Mouse (Mus musculus) MEL-GATA-1-ER (cell line): Measurements from ENCODE around the gene Gm20458.

Experiments
- DNase-seq: peaks from one replicate; pipeline ENCODE4 v3.0.0-alpha.2; 2012; ENCODE audit warnings: low read depth; ENCODE audit errors: extremely low read depth

Gene Gm20458

DNA sequence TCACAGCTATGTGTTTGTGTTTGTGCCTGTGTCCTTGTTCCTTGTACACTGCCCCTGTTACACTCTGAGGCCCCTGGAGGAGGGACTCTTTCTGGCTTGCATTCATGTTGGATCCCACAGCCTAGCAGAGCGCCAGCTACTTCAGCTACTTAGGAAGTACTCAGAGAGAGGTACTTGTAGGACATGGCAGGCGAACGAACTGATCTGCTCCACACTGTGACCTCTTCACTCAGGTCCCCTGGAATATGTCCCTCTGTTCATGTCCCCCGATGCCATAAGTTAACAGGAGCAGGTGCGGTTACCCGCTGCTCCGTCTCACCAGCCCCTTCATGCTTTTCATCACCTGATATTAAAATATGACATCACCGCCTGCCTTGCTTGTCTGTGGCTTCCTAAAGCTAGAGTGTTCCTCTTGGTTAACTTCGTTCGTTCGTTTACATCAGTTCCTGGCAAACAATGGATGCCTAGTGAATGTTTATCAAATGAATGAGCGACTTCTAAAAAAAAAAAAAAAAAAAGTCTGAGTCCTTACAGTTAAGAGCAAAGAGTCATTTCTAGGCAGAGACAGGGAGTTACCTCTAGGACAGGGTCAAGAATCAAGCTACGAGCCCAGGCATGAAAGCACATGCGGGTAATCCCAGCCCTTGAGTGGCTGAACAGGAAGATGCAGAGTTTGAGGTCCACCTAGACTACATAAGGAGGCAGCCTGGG lies 7.6 kb upstream of the Gm20458 start:
- DNase-seq, result no peak

DNA sequence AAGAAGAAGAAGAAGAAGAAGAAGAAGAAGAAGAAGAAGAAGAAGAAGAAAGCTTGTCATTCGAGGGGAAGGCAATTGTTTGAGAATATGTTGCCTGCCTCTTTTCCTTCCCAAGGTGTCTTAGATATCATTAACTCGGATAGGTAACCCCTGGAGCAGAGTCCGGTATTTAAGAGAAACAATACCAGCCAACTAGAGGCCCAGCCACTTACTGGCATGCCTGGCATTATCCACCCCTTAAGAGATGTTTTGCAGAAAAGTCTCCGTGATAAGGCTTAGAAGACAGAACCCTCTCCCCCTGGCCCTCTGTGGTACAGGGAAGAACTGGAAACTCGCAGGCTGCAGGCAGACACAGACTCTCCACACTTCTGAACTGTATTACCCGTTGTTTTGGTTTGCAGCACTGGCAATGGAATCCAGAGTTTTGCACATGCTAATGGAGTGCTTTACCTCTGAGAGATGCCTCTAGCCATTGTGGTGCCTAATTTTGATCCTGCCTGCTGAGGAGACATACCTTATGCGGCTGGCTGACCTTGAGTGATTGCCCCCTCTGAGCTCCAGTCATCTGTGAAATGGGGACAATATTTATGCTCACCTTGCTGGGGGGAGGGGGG lies 6.8 kb upstream of the Gm20458 start:
- no peak for DNase-seq

DNA sequence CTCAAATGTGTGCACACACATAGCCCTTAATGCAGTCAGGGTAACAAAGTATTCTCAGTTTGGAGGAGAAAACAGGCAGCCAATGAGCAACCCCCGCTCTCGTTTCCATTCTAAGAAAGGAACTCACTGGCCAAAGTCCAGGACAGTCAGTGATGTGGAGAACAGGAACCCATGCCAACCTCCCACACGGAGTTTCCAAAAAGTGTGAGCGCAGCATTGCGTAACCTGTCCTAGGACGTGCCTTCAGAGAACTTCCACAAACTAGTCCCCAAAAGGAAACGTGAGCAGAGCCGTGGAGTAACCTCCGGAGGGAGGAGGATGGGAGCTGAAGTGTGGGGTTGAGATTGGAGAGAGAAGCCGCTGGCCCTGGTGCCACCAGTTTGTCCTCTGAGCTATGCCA lies 5.9 kb upstream of the Gm20458 start:
- no peak for DNase-seq

DNA sequence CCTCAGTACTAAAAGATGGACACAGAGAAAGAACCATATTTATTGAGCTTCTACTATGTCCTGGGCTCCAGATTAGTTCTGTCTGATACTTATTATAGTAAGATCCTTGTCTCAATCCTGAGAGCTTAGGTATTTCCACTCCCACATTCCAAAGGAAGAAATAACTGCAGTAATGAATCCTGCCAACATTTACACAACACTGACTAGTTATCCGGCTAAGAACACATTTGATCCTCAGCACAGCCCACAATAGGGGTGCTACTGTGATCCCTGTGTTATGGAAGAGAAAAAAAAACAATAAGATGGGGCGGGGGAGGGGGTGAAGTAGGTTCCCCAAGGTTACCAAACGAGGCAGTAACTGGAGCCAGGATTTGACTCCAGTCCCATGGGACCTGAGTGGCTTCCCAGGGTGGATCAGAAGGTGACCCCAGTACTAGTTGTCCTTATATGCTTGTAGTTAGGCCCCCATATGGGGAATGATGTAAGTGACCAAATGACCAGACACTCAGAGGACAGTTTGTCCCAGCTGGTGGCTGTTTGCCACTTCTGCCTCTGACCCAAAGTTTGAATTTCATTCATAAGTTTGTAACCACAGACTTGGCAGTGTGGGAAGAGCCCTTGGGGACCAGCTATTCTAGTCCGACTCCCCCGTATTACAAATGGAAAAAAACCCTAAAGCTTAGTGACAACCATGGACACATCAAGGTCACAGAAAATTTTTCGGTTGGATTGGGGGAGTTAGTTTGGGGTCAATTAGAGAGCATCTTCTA lies 5.2 kb upstream of the Gm20458 start:
- no peak for DNase-seq

DNA sequence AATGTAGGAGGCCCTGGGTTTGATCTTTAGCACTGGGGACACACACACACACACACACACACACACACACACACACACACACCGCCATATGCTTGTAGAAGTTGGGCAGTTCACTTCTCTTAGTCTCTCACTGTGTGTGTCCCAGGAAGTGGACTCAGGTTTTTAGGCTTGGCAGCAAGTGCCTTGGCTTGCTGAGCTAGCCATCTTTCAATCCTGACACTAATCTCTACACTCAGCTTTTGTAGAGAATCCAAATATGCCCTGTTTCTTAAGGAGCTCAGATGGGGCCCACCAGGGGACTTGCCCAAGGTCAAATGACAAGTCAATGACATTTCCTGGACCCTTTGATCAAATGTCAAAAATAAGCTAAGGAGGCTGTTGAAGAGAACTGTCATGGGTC lies 4.4 kb upstream of the Gm20458 start:
- DNase-seq, result no peak

DNA sequence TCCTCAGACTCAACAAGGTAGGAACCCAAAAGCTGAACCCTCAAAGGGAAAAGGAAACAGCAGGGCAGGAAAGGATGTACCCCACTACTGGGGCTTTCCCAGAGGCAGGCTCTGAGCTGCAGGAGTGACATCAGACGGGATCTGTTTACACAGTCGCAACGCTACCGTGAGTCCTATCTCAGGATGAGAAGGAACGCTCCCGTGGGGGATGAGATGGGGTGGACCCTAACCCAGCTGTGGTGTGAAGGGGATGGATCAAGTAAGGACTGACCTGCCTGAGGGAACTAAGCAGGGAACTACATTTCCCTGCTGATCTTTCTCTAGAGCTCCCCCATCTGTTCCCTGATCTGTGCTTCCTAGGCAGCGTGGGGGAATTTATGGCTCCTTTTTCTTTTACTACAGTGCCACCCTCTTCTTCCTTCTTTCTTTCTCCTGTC lies 3.9 kb upstream of the Gm20458 start, which contains the start of gene Sys1:
TSS of gene Sys1 (plus strand) at position 101 of the 437 bp plus-strand sequence.
- DNase-seq, result no peak

DNA sequence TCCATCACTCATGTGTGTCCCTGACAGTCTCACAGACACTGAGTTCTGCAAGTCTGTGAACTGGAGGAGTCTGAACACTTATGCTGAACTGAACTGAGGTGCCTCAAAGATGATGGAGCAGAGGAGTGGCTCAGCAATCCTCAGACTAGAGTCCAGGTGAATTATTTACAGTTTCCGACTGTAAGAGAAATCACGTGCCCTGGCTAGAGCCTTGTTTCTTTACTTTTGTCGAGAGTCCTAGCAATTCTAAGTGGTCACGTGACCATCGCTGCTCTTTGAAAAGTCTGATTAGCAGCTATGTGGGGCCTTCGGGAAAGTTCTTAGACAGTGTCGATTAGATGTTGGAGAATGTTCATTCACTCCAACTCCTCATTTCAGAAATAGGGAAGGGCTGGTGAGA lies 2.8 kb upstream of the Gm20458 start:
- DNase-seq, result no peak

DNA sequence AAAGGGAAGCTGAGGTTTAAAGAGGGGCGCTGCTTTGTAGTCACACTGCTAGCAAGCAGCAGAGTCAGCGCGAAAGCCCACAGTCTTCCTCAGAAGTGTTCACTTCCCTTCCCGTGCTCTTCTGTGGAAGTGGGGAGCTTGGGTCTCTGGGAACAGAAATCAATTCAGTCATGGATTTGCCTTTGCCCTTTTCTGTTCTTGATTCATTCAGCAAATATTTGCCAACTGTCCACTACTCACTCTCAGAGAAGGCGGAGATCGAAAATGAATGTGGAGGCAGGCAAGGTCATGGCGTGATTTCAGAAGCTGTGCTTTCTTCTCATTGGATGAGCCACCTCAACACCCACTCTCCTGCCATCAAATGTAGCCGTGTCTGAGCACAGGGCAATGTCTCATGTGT lies 2.2 kb upstream of the Gm20458 start:
- DNase-seq, result no peak

DNA sequence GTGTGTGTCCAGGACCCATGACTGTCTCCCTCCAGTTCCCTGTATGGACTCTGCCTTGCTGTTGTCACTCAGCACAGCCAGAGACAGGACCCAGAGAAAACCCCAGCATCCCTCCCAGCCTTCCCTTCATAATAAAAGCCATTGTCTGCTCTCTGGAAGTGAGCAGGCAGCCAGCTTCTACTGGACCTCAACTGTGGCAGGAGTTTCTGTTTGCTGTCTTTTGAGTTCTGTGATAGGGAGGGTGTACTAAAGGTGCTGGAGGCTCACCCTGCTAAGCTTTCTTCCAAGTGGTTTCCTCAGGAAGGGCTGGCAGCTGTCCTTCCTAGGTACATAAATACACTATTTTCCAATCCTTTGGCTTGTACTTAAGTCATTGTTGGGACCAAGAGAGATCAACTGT lies 4.4 kb downstream of the Gm20458 start:
- DNase-seq, result no peak

DNA sequence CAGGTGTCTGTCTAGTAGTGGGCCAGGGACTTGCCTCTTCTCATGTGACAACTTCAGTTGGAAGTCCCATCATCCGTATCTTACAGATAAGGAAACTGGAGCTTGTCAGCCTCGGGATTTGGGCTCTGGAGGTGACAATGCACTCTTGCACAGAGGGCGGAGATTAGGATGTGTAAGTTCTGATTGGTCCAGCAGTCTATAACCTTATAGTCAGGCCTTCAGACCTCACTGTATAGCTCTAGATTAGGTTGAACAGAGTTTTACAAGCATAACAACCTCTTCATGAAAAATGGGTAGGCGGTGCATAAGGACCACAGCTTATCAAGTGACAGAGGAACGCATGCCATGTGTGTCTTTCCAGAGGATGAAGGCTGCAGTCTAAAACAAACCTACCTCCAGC lies 6.0 kb downstream of the Gm20458 start:
- DNase-seq, result no peak

DNA sequence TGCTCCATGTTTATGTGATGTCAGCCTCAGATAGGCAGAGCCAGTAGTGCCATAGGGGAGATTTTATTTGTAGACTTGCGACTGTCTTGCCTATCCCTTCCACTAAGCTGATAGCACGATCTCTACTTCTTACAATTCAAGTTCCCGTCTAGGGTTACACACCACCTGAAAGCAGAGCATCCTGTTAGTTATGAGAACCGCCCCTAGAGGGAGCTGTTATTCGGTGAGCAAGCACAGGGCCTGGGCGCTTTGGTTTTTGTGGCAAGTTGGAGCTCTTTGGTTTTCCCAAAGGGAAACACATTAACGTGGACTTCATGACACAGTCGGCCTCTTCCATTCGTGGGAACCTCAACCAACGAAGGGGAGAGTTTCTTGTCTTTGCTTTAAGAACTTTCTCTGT lies 9.5 kb downstream of the Gm20458 start:
- DNase-seq, result peak; percentile 40

DNA sequence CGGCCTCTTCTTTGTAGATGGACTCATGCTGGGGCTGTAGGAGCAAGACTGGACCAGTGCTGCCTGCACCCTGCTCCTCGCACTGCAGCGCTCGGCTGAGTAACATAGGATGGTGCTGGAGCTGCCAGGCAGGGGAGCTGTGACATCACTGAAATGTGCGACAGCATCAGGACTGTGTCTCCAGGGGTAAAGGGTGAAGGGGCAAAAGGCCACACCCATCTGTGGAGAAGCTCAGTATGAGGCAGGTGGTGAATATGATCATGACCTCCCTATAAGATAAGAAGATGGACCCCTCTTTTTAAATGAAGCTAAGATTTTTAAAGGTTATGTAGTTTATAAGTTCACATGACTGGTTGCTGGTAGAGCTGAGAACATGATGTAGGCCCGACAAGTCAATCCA lies 12.9 kb downstream of the Gm20458 start, which contains the start of gene Trp53tg5:
TSS of gene Trp53tg5 (minus strand) at position 101 of the 400 bp plus-strand sequence.
- DNase-seq, result no peak

DNA sequence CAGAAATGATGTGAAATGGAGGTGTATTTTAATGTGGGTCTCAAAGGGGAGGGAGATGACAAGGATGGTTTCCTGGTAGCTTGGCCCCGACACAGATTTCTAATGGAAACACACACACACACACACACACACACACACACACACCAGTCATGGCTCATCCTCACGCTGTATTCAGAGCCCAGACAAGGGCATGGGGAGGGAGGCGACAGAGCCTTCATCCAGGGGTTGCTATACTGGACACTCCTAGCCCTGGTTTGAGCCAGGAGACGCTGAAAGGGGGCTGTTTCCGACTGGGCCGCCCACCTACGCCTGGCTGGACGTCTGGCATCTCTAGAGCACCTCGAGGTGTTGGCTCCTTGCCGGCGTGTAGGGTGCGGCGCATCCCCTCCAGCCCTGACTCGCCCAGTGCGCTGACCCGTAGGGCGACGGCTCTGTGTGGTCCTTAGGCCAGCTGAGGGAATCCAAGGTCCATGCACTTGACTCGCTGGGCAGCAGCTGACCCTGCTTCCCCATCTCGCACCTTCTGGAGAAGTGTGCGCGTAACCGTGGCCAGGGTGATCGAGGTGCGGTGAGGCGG lies 25.0 kb downstream of the Gm20458 start, which contains the start of gene Dbndd2:
TSS of gene Dbndd2 (plus strand) at position 426 of the 577 bp plus-strand sequence.
- no peak for DNase-seq

DNA sequence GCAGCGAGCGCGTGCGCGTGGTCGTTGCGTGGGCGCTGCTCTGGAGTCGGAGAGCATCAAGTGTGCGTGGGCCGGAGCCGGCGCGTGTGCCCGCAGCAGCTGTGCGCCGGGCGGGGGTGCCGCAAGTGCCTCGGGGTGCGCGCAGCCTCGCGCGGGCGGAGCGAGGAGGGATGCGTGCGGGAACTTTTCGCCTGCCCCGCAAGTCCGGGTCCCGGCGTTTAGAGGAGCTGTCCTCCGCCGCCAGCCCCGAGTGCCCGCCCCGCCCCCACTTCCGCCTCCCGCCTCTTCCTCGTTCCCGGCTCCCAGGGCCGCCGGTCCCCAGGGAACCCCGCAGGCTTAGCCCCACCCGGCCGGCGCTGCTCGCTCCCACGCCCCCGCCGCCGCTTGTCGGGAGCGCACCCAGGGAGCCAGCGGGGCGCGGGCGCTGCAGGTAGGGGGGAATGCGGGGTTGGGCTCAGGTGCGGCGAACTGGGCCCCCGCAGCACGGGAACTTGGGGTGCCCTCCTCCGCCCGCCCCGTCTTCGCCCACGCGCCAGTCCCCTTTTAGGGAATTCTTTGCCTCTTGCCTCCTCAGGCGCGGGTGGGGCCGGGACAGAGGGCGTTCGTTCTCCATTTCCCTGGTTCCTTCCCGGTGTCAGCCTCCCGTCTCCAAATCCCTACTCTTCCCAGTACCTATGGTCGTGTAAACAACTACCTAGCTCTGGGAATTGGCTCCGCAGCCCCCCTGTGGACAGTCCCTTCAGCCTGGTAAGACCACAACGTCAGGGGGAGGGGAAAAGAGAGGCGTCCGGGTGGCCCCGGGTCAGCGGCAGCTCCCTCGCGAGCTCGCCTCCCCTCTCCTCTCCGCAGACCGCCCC lies 25.7 kb downstream of the Gm20458 start:
- DNase-seq, result no peak

DNA sequence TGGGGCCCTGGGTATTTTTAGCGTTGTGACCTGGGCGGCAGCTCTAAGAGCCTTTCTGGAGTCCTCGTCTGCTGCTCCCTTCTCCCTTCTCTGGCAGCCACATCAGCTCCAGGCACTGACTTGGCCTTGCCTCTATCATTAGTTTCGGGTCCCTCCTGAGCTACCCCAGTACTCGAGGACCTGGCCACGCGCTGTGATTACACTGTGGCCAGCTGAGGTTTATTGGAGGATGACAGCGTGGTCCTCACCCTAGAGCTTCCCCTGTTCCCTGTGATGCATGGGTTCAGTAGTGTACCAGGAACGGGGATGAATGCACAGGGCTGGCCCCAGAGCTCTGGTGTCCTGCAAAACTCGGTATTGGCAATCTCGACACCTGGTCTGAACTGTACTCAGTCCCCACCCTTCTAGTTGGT lies 26.4 kb downstream of the Gm20458 start:
- no peak for DNase-seq

DNA sequence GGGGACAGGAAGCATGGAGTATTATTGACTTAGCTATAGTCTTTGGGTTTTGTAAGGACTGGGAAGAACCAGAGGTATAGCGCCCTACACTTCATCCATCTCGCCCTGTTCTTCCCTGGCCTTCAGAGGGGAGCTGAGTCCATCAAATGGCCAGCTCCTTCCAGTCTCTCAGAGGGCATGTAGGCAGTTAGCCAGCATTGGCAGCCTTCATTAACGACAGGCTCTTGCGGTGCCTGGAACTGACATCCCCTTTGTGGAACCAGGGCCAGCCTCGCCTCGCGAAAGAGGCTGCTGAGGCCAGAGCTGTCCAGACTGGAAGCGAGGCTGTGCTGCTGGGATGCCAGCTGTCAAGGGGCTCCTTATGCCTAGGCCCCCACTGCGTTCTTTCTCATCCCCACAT lies 27.0 kb downstream of the Gm20458 start:
- no peak for DNase-seq

DNA sequence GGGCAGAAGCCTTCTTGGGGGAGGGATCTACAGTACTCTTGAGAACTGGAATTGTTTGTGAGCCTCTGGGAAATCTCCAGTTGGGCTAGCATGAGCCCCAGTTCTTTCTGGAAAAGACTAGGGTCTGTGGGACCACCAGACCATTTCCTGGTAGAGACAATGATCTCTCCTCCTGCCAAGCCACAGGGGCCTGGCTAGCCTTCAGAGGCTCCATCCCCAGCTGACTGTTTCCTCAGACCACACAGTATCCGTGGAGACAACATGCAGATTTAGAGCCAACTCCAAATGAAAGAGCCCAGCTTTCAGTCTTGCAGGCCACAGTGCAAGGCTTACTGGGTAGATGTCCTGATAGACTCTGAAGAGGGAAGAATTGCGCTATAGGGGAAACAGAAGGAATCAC lies 33.4 kb downstream of the Gm20458 start:
- no peak for DNase-seq

DNA sequence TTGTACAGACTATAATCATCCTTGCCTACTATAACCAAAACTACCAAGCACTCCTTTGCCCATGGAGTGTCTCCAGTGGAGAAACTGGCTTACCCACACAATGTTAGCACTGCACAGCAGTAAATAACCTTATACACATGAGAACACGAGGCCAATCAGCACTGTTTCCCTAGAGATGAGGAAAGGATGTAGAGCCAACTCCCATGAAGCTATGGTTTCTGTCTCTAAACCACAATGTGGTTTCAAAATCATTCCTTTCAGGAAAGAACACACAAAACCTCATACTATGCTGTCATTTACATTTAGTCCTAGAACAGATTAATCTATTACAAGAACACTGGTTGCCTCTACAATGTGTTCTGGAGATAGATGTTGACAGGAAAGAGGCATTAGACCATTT lies 35.6 kb downstream of the Gm20458 start:
- no peak for DNase-seq

DNA sequence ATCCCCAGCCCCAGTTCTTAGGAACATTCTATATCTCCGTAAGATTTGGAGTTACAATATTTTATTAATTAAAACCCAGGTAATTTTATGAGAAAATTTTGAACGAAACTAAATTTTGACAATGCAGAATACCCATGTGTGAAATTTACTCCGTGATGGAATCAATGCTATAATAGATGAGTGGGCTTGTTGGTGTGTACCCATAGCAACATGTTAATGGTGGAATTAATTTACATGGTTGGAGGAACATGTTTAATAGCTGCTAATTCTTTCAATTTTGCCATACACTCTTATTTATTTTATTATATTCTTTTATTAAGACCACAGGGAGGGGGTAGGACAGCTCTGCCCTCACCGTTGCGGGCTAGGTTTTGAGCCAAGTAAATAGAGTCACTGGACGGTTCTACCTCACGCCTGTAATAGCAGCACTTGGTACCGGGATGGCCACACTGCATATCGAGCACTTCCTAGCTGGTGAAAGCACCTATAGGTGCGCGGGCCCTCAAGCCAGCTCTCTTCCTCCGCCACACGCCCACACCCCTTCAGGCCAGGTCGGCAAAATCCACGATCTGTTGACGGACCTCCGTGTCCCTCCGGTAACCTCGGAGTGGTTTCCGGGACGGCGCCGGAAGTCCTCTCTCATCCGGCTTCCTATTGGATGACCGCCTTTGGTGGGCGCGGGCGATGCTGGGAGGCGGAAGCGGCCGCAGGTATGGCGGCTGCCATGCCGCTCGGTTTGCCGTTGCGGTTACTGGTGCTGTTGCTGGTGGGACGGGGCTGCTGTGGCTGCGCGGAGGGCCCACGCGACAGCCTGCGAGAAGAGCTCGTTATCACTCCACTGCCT lies 36.3 kb downstream of the Gm20458 start, which contains the start of gene Pigt:
TSS of gene Pigt (plus strand) at position 674 of the 844 bp plus-strand sequence.
- DNase-seq, result peak; percentile 63

DNA sequence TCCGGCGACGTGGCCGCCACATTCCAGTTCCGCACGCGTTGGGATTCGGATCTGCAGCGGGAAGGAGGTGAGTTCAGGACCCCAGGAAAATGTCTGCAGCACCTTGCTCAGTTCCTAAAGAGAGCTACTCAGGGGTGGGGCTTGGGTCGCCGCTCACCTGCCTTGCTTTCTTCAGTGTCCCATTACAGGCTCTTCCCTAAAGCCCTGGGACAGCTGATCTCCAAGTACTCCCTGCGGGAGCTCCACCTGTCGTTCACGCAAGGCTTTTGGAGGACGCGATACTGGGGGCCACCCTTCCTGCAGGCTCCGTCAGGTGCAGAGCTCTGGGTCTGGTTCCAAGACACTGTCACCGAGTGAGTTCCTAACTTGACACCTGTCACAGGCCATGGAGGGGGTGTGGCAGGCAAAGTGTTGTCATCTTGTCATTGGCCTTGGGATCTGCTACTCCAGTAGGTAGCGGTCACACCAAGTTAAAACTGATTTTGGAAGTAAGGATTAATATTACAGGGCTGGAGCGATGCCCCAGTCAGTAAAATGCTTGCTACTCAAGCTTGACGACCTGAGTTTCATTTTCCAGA lies 37.0 kb downstream of the Gm20458 start:
- no peak for DNase-seq
